Mouse (Mus musculus) CH12F3 (cell line): Measurements from ENCODE around the gene Snai3.

Experiments used
- in situ Hi-C: fragments of 300-500 bp; cut with MboI; formaldehyde crosslinking; loops from 2 replicates; pipeline ENCODE4 v1.14.3; 2020; ENCODE audit warnings: low sequenced_read_pairs

Gene Snai3

DNA sequence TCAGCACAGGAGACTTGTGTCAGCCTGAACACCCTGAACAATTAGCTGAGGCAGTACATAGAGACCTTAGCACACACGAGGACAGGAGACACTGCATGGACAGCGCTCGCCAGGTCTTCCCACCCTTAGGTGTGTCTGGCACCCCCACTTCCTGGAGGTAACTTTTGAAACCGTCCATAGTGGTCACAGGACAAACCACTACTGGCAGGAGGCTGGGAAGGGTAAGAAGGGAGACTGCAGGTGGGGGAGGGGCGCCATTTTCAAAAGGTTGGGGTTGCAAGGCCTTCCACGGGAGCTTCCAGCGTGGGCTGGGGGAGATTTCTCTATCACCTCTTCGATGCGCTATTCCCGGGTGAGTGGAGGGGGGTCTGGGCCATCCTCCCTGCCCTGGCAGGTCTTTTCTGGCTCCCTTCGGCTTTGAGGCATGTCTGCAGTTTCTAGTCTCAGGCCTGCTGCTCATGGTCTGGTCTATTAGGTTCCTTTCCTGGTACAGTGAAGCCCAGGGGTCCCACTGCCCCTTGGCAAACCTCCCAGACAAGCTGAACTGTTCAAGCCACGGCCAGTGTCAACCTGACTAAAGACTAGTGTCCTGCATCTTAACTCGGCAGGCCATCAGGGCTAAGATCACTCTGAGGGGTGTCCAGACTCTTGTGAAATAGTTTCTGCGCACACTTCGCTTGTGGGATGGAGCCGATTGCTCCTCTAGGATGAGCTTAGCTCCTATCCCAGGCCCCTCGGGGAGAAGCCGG is 28.7 kb downstream of the Snai3 start:
- in situ Hi-C loops = no loop called here

DNA sequence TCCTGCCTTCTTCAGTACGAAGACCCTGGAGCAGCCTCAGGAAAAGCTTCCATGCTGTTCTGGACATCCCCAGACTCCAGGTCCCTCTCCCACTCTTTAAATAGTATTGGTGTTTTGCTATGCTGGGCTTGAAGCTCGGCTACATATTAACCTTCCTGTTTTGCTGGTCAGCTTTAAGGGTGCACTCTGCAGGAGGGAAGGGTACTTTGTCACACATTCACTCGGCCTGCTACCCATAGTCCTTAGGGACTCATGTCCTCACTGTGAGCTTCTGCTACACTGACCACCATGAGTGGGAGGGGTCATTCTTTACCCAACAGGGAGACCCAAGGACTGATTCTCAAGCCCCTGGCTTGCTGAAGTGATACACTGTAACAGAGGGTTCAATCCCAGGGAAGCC is 29.9 kb downstream of the Snai3 start:
- in situ Hi-C loops = no loop called here

DNA sequence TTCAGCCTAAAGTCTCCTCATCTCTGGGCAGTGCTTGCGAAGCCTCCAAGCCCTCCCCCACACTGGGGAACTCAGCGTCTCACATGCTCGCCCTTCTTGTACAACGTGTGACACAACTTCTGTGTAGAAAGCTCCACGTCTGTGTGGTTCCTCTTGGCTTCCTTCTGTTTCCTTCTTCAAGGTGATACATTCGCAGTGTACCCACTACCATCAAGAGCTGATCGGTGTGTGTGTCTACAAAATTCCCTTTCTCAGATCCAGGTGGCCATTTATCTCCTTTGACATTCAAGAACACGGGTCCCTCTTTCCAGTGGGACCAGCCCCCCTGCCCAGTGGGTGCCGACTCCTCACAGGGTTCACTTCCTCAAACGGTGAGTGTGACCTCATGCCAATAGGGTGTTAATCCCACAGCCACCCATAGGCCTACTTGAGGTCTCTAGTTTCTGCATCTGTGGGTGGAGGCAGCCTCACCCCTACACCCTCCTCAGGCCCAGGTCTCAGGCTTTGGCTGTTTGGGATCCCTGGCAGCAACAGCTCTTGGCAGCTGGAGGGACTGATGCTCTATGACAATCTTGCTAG is 30.4 kb downstream of the Snai3 start:
- in situ Hi-C loops = no loop called here

DNA sequence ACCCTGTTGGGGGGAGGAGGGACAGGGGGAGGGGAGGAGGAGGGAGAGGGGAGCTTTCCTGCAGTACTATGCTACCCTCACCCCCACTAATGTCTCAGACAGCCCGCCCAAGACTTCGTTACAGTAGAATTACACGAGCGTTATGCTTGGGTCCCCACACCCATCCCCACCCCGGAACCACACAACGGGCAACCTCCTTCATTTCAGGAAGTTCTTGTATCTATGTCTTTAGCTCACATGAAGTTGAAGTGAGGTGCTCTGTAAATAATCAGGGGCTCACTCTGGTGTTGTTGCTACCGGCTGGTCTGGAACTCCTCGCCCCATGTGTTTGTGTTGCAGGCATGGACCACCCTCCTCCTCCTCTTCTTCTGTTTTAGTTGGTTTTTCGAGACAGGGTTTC is 32.4 kb downstream of the Snai3 start:
- in situ Hi-C loops = no loop called here

DNA sequence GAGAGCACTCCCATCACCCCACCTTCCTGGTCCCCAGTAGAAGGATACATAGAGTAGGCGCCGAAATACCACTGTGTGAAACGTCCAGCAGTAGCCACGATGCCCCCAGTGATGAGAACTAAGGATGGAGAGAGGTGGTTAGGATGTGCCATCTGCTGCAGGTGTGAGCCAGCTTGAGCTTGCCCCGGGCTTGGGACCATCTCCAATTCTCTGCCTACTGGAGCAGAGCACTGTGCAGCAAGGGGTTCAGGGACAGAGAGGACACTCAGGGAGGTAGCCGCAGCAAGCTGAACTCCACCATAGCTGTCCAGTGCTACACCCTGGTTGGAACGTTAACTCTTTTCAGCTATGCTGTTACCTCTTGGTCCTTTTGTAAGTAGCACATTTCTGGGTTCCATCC is 32.9 kb downstream of the Snai3 start:
- in situ Hi-C loops = no loop called here

DNA sequence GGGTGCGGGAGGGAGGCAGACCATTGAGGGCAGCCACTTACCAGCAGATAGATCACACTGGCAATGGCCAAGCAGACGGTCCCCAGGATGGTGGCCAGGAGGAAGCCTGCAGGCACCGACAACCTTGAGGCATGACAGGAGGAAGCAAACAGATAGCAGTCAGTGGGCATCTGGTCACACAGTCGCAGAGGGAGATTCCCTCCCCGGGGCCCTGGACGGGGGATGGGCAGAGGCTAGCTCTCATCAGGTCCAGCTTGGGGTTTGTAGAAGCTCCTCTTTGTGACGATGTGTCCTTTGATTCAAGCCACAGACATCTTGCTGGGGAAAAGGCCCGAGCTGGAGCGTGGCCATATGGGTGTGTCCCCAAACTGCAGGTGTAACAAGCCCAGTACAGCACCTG is 34.4 kb downstream of the Snai3 start:
- in situ Hi-C loops = no loop called here

DNA sequence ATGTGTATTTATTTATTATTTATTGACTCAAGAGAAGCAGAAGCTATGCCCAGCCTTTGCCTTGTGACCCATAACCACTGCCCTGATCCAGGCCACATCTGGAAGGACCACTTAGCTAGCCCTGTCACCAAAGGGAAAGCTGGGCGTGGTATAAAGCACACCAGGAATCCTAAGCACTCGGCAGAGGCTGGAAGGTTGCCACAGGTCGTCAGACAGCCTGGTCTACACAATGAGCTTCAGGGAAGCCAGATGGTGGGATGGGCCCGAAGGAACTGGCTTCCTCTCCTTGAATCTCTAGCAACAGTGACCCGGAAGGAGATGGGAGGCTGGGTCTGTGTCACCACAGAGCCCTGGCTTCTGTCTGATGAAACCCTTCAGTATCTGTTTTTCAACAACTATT is 36.9 kb downstream of the Snai3 start:
- in situ Hi-C loops = no loop called here

DNA sequence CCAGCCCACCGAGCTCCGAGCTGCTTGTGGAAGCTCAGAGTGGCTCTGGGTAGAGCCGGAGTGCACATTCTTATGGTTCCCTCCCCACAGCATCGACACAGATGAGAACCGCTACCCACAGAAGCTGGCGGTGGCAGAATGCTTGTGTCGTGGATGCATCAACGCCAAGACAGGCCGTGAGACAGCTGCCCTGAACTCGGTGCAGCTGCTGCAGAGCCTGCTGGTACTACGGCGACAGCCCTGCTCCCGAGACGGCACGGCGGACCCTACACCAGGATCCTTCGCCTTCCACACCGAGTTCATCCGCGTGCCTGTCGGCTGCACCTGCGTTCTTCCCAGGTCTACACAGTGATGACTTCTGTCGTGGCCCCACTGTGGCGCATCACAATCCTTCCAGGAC is 37.3 kb downstream of the Snai3 start:
- in situ Hi-C loops = no loop called here

DNA sequence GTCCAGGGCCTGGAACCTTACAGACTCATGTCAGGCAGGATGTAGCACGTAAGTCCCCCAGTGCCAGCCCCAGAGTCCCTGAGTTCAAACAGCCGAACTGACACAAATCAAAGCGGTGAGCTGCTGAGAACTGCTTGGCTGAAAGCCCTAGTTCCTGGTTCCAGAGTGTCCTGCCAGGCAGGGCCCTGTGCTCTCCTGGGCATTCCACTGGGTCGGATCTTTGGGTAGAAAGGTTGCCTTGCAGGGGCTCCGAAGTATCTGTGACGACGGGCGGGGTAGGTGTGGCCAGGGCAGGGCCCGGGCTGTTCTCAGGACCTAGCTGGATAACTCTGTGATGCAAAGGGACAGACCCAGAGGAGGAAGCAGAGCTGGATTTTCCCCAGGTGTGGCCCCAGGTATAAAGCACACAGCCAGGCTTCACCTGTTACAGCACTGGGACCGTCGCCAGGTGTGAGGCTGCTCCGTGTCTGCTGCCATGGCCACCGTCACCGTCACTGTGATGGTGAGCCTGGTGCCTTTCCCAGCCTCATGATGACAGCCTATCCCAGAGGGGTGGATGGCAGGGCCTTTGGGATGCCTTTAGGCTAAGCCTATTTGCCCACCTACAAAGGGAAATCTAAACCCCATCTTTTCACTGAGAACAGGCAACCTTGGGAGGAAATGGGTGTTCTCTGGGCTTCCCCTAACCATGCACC is 39.0 kb downstream of the Snai3 start, which contains the start of gene Il17c:
Il17c (plus strand) TSS at position 645 of the 695 bp plus-strand sequence.
- in situ Hi-C loops = no loop called here

DNA sequence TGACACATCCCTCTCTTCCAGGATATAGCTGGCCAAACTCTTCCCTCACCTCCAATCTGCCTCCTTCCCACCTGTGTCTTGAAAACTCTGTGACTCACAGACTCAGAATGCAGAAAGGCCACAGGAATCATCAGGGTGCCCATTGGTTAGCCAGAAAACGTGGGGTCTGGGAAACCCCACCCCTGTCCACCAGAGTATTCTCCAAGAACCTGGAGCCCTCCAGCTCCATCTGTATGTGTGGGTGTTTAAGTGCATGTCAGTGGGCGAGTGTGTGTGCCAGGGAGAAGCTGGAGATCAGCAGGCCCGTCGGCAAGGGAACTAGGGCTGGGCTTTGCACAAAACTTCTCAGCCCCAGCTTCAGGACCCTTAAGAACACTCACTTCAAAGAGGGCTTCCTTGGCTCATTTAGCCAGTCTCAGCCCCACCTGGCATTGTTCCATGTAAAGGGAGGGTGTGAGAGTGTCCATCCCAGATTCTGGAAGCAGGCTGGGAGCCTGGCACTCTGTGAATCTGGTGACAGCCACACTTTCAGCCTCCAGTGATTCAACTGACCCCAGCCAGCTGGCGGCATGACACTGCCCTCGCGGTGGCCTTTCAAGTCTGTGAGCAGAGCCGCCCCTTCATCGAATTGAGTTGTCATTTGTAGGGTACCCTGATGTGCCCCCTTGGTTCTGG is 40.5 kb downstream of the Snai3 start:
- in situ Hi-C loops = no loop called here

DNA sequence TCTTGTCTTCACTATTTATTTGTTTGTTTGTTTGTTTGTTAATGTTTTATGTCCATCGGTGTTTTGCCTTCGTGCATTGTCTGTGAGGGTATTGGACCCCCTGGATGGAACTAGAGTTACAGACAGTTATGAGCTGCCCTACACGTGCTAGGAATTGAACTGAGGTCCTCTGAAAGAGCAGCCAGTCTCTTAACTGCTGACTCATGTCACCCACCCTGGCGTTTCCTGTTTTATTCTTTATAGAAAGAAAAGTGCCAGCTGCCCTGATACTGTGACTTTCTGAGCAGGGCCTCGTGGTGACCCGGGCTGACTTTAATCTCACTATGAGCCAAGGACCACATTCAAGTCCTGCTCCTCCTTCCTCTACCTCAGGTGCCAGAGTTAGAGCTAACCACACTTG is 45.0 kb downstream of the Snai3 start:
- in situ Hi-C loops = no loop called here

DNA sequence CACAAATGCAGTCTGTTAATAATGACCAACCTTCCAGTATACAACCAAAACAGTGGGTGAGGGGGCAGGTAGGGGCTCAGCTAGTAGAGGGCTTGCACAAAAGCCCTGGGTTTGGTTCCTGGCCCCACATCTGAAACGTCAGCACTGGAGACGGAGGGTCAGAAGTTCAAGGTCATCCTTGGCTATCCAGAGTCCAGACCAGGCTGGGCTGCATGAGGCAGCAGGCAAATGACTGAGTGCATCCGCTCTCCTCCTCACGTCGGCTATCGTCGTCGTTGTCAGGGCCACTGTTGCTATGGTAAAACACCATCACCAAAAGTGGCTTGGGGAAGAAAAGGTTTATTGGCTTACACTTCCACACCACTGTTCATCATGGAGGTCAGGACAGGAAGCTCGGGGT is 46.2 kb downstream of the Snai3 start:
- in situ Hi-C loops = no loop called here

DNA sequence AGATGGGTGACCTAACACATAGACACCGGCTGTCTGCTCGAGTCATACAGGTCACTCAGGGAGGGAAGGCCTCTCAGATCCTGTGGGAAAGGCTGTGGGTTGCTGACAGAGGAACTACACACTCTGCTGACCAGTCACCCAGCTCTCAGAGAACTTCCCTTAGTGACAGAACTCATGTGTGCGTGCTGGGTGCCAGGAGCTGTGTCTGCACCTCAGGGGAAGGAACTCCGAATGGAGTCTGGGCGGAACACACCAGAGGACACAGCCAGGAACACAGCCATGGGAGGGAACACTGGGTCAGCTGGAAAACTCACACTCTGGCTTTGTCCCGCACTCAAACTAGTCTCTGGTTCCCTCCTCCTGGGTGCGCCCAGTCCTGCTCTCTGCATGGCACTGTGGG is 52.9 kb downstream of the Snai3 start:
- in situ Hi-C loops = no loop called here

DNA sequence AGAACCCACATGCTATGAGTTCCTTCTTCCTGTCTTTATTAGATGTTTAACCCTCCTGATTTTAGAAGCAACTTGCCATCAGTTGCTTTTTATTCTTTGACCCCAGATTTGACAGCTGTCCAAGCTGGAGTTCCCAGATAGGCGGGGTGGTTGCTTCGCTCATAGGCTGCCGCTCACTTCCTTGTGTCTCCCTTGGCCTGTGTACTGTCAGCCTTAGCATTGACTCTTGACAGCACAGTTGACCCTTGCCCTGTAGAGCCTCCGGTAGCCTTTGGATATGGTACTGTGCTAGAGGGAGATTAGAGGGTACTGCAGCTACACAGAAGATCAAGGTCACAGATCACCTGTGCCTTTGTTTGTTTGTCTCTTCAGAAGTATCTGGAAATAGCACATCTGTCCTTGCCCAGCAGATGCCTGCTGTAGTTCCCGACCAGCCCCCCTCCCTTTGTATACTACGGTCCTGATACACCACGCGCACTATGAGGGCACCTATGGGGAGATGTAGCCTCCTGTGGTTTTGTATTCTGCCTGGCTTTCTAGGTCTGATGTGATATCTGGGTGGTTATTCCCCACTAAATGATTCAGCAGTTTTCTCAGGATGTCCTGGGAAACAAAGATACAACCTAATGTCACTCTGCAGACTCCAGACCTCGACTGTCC is 55.3 kb downstream of the Snai3 start:
- in situ Hi-C loops = no loop called here
